Mouse (Mus musculus): ENCODE data around the gene Angptl2. TPM values are rescaled to one million over a fixed set of nuclear protein-coding genes. Genes with fewer than 3 reads are reported as not detected.

Angptl2 gene
- 1.1 and 1.2 TPM in 2 replicates for polyA plus RNA-seq (2021; fragmentation: Nextera tagmentation)
- long read RNA-seq, experiment 1, transcript Angptl2-201 (5 exons, 3,339 nt), result major isoform, 5 of 7 reads
- long read RNA-seq, experiment 1, partial matches to known transcripts, result 1 of 7 reads
- long read RNA-seq, experiment 1, other reads (novel, unspliced or antisense), result 1 of 7 reads
- long read RNA-seq, experiment 2, result 0 reads

DNA sequence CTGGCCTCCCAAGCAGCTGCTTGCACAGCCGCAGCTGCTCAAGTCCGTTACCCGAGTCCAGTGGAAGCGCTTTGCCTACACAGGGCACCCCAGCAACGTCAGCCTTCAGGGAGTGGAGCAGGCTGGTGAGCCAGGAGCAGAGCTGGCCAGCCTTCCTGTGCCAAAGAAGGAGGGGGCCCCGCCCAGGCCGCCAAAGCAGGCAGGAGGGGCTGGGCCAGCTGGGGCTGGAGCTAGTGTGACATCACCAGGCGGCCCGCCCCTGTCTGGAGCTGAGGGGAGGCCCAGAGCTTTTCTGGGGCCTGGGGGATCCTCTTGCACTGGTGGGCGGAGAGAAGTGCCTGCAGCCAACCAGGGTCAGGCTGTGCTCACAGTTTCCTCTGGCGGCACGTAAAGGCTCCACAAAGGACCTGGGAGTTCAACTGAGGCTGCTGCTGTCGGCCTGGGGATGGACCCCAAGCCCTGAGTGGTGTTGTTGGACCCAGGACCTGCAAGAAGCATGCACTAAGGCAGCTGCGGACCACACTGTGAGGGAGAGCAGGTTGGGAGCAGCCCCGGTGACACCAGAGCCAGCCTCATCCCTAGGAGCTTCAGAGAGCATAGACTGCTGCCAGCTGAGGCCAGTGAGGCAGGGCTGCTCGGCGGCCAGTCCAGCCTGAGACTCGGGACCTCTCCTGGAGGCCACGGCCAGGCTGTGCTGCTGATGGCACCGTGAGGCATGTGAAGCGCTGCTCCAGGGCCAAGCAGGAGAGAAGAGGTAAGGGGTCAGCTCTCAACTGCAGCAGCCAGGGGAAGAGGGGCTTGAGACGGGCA lies at the start of gene Angptl2:
Angptl2 (plus strand) TSS at position 370 of the 810 bp plus-strand sequence.

Other genes starting within 250 kb of the Angptl2 start
- 26.6 and 29.5 TPM in 2 replicates for gene Slc2a8, start 234.0 kb upstream of the Angptl2 start, polyA plus RNA-seq (2021; fragmentation: Nextera tagmentation)
- gene Garnl3, start 84.4 kb upstream of the Angptl2 start, polyA plus RNA-seq (2021; fragmentation: Nextera tagmentation), result 37.6 and 37.8 TPM in 2 replicates
- gene Ralgps1, start 155.4 kb downstream of the Angptl2 start, polyA plus RNA-seq (2021; fragmentation: Nextera tagmentation), result 13.2 and 14.2 TPM in 2 replicates
- gene Zbtb34, start 215.3 kb downstream of the Angptl2 start, polyA plus RNA-seq (2021; fragmentation: Nextera tagmentation), result 1.0 and 1.6 TPM in 2 replicates

Data from left cerebral cortex, adult 6 months (tissue).